In genomic region chr11:50292190-50292855, GRCm38 (mm10) we compare ENCODE assay signal across 8 mouse cellular contexts. TPM values are rescaled to one million over a fixed set of nuclear protein-coding genes. Genes with fewer than 3 reads are reported as not detected.
A peak's percentile ranks its signal among the peaks of the same experiment; 100 is the strongest.
DNase-seq lines count a peak whose midpoint lies in the region; ATAC-seq and TF ChIP-seq lines count a peak whose summit lies in the region.

Gene Maml1 (minus strand): TSS chr11:50292311.

- peak; percentile 4; the same call in 1 of the 2 replicates for TF ChIP-seq CTCF in gastrocnemius, adult 2 months (IDR thresholded peaks at IDR 0.05)
- TF ChIP-seq CTCF in hindbrain, postnatal 0 days (IDR thresholded peaks at IDR 0.05; ENCODE audit: low read depth): no peak
- no peak for TF ChIP-seq CTCF in left cerebral cortex, adult 2 months (IDR thresholded peaks at IDR 0.05)

- H3K4me1 ChIP-seq in hindbrain, postnatal 0 days (ENCODE audit: insufficient read depth, low read length): peaks cover 14% of the 10 kb centered on the region

- no peaks in the 10 kb centered on the region for H3K9me3 ChIP-seq in hindbrain, postnatal 0 days (ENCODE audit: low read length)

- DNase-seq in ZHBTc4 (ENCODE audit: low read depth, low spot score): peak; percentile 100
- DNase-seq in gastrocnemius, adult 2 months: peak; percentile 97
- peak; percentile 99 for DNase-seq in hindbrain, postnatal 0 days (ENCODE audit: low spot score)
- peak; percentile 97 for DNase-seq in left cerebral cortex, adult 2 months (ENCODE audit: extremely low spot score in 1 of 2, low spot score in 2 of 2)
- DNase-seq in right cerebral cortex, adult 2 months (ENCODE audit: low spot score in 2 of 2): peak; percentile 98
- DNase-seq in urinary bladder, postnatal 14 days (ENCODE audit: low spot score): peak; percentile 97

- intact Hi-C loops in gastrocnemius, adult 2 months (cut with DNase I): loop anchor here (2.0 to 5.0 kb wide), 2 partner anchors 32 to 70 kb away; partner anchors contain the start of gene Canx
- intact Hi-C loops in left cerebral cortex, adult 2 months (cut with DNase I): loop anchor here (2.0 kb wide), 2 partner anchors 32 to 84 kb away; partner anchors contain the start of genes Canx and Hnrnph1

- H3K36me3 ChIP-seq in hindbrain, postnatal 0 days (ENCODE audit: insufficient read depth, low read length): peaks cover 19% of the 10 kb centered on the region

- H3K9ac ChIP-seq in hindbrain, postnatal 0 days (replicated peaks; ENCODE audit: low read length): peak within 1 kb of the TSS; percentile 99

- H3K27me3 ChIP-seq in hindbrain, postnatal 0 days (ENCODE audit: insufficient read depth, low read length): no peaks in the 10 kb centered on the region

- H3K27ac ChIP-seq in gastrocnemius, adult 2 months: peak within 1 kb of the TSS; percentile 99
- peak within 1 kb of the TSS; percentile 99 for H3K27ac ChIP-seq in hindbrain, postnatal 0 days
- peak within 1 kb of the TSS; percentile 96 for H3K27ac ChIP-seq in left cerebral cortex, adult 2 months

- H3K4me3 ChIP-seq in gastrocnemius, adult 2 months: peak within 1 kb of the TSS; percentile 97
- H3K4me3 ChIP-seq in hindbrain, postnatal 0 days (ENCODE audit: low read length): peak within 1 kb of the TSS; percentile 88
- peak within 1 kb of the TSS; percentile 78 for H3K4me3 ChIP-seq in left cerebral cortex, adult 2 months

- H3K4me2 ChIP-seq in hindbrain, postnatal 0 days (ENCODE audit: low read depth, low read length): peak within 1 kb of the TSS; percentile 88

- ATAC-seq in common myeloid progenitor, adult 5-6 weeks (replicated peaks; ENCODE audit: low read depth, poor library complexity, severe bottlenecking): peak; percentile 97
- ATAC-seq in hindbrain, postnatal 0 days: peak; percentile 98
- peak; percentile 96 for ATAC-seq in megakaryocyte, adult 5-6 weeks (ENCODE audit: poor library complexity, severe bottlenecking)

- WGBS in hindbrain, postnatal 0 days: under 1% methylated on average over 45 of the region's 45 CpGs

RNA-seq across cellular contexts. Expression of gene Maml1, which starts in this region (rescaled TPM):
- 6.4 and 9.0 TPM in 2 replicates for total RNA-seq in common myeloid progenitor, adult 5-6 weeks (2017)
- total RNA-seq in gastrocnemius, adult 2 months (2021): 1 to 10 TPM; 6.6 to 7.1 TPM
- total RNA-seq in hindbrain, postnatal 0 days (2014; rRNA removed): 11.6 and 13.9 TPM in 2 replicates
- 1.6 and 1.8 TPM in 2 replicates for polyA plus RNA-seq in hindbrain, postnatal 0 days (2015; fragmentation: Nextera tagmentation; extraction: Ambion mirVana)
- total RNA-seq in left cerebral cortex, adult 2 months (2021): 10 to 100 TPM; 11.1 to 11.5 TPM
- 28.0 and 30.6 TPM in 2 replicates for total RNA-seq in megakaryocyte, adult 5-6 weeks (2015)
- 8.8 and 11.7 TPM in 2 replicates for total RNA-seq in megakaryocyte, adult 5-6 weeks (2017)

Comparison
In these comparisons a context has a peak if more than half of its experiments do, and no peak if none do; other contexts are left out.
1. Peak in every context shown above with its lines: DNase-seq, ATAC-seq, H3K4me3 ChIP-seq and H3K27ac ChIP-seq.